Mouse (Mus musculus) urinary bladder, postnatal 4 days (tissue): ENCODE results near the gene Cdan1.
"Not testable (repeated sequence)": the region's sequence is repeated elsewhere in the genome, so short reads cannot be mapped to it uniquely, and the experiment has no call there.

Experiments used
- DNase-seq, 2 experiments: peaks; one replicate each; pipeline ENCODE4 v3.0.0; 2021 to 2022; ENCODE audit warnings: low spot score in 2 of 2

The Cdan1 gene

DNA sequence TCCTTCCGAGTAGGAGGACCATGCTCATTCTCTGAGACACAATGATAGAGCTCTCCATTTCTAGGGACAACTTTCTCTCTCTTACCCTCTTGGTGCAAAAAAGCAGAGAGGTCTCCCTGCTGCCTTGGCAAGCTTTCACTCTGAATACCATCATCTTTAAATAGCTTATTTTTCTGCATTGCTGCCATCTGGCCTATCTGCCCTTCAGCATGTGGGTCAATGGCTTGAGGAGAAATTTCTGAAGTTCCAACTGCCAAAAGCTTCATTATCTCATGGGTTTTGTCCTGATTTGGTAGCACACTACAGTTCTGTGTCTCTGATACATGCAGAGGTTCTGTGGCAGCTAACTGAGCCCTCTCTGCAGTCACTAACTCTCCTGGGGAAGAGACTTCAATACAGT is 104.4 kb downstream of the Cdan1 start:
- DNase-seq, result no peak

DNA sequence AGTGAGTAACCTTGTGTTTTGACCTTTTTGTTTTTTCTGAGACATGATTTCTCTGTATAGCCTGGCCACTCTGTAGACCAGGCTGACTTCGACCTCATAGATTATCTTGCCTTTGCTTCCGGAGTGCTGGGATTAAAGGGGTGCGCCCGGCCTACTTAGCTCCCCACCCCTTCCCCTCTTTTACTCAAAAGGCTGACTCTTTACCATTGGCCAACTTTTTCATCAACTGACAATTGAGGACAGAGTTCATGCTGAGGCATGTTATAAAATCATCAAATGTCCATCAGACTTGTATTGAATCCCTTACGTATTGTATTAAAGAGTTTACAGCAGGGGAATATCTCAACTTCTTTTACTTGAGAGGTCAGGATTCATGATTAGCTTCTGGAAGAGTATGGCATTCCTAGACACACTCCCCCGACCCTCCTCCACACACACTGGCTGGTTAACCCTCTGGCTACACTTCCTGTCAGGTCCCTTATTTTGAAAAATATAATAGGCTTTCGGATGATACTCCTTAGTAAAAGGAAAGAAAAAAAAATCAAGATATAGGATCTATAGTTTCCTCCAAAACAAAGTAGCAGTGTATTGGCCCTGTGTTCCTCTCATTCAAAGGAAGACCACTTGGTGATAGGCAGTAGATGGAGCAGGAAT is 117.9 kb downstream of the Cdan1 start:
- DNase-seq, result no peak

DNA sequence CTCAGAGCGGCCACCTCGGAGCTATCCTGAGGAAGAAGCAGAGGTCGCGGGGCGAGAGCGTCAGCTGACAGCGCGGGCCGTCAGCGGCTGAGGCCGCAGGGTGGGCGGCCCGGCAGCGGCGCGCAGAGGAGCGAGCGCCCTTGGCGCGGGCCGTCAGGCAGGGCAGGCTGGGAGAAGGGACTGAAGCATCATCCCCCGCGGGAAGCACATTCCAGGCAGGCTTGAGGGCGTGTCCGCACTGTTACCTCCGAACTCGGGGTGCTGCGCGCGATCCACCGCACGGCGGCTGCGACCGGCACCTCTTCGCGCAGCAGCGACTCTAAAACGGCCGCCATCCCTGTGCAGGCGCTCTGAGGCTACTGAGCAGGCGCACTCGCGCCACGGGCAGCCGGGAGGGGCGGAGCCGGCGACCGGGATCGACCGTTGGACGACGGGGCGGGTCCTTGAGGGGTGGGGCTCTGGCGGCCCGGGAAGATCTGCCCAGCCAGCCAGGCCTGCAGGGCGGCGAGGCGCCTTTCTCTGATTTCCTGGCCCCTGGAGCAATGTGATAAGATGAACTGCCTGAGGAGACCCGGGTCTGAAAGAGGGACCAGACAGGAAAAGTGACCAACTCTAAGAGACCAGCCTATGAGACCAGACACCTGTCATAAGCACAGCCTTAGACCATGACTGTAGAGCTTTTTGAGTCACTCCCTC is 118.6 kb downstream of the Cdan1 start:
- DNase-seq, result peak; percentile 91 to 94

DNA sequence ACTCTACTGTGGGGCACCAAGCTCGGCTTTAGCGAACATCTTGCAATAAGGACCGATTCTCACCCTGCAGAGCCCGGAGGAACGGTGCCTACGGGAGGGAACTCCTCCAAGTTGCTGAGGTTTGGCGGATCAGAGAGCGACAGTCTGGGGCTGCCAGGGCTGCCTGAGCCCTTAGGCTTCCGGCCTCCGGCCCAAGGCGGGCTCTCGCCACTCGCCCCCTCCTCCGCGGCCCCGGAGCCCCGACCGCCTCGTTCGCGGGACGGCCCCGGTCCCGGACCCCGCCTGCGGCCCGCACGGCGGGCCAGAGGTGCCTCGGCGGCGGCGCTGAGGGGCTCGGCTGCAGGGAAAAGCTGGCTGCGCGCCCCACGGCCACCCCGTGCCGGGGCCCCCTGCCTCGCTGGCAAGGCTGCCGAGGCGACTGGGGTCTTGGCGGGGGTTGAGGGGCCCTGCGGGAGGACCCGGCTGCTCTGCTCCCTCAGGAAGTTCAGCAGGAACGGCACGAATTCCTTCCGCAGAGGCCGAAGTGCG is 119.2 kb downstream of the Cdan1 start:
- peak in 1 of 2 experiments; percentile 57 for DNase-seq

DNA sequence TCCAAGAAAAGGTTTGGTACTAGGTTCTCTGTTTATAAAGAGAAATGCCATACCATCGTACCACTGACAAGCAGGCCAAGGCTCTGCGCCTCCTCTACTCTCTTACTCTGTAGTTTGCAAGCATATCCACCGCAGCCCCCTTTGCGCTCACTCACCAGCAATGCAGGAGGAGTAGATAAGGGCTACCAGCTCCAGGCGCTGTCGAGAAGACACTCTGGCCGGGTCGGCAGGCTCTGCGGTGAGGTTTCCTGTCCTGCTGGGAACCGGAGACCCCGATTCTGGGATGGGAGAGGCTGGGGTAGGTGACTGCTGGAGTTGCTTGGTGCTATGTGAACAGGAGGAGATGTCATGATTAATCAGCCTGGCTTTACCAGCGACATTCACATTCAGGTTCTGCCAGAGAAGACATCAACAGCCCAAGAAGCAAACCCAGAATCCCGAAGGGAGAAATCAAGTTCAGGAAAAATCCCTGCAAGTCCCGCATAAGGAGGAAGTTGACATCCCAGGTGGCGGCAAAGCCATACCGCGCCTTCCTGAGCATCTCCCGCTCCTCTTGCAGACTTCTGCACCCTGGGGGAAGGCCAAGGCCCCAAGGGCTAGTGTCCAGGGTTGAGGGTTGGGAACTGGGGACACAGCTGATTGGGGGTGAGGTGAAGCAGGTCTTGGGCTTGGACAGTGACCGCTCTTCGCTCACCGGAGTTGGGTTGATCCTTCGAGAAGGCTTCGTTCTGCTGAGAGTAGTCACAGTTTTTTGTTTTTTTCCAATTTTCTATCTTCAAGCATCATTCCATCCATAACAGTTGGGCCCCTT is 119.9 kb downstream of the Cdan1 start:
- no peak for DNase-seq

DNA sequence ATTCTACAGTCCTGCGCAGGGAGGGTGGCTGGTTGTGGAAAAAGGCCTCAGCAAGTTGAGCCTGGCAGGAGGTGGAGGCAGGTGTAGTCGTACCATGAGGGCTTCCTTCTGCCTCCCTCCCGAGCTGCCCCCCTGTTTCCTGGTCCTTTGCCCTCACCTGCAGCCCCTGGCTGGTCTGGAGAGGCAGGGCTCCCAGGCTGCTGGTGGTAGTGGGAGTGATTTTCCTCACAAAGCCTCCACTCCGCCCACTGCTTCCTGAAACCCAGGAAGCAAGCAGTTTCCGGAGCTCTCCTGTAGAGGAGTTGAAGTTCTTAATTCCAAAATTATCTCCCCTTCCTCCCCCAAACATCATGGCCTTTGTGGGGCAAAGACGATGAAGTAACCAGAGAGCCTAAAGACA is 125.8 kb downstream of the Cdan1 start:
- peak; percentile 14 to 52 for DNase-seq

DNA sequence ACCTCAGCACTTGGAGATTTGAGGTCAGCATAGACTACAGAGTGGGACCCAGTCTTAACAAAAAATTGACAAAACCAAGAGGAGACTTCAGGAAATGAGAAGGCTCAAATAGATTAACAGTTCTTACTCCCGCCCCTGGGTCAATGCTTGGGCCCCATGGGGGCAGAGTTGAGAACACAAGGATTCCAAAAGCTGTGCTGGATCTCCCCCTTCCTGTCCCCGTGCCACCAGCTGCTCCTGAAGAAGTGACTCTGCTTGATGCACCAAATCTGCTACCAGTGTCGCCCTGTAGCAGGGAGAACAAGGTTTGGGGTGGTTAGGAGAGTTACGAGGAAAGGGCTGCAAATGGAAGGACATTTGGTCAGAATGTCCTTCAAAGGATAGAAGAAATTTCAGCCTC is 126.3 kb downstream of the Cdan1 start:
- peak; percentile 15 to 34 for DNase-seq

DNA sequence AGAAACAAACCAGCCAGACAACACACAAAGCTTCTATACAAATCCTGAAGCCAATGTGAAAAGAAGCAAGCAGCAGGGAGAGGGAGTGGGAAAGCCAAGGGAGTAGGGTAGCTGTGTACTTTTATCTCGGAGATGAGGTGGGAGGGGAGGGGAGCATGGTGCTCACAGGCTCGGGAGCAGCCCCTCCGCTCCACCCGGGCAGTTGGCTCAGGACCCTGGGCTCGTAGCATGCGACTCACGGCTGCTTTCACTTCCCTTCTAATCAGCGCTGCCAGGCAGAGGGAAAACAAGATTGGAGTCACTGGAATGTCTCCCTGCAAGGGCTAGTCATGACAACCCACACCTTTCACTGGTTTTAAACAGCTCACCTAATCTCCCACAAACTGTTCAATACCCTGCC is 127.4 kb downstream of the Cdan1 start:
- peak; percentile 18 to 47 for DNase-seq

DNA sequence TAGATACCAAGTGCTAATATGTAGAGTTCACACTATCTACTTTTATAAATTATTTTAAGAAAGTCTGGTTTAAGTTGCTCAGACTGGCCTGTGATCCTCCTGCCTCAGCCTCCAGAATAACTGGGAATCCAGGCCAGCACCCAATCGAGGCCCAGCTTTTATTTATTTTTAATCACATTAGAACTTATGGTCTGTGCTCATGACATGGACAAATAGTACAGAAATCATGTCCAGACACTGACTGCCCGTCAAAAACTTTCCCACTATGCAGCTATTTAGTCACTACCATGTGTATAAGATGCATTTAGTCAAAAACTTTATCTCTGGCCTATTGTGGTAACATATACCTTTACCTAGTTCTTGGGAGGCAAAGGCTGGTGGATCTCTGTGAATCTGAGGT is 128.0 kb downstream of the Cdan1 start:
- peak in 1 of 2 experiments; percentile 12 for DNase-seq

DNA sequence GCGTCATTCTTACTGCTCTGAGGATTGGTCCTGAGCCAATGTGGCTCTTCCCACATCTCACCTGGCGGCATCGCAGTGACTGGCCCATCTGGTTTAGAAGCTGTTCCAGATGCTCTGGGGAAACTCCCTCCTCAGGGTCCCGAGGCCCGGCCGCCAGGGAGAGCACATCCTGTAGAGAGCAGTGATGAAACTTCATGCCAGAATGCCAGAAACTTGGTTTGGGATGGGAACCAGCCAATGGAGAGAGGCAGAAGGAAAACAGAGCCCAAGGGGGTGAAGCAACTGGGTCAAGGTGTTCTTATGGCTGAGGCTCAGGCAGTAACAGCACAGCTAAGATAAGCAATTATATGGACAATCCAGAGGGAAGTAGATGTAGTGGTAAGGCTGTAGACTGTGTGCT is 129.1 kb downstream of the Cdan1 start:
- DNase-seq, result peak in 1 of 2 experiments; percentile 52

DNA sequence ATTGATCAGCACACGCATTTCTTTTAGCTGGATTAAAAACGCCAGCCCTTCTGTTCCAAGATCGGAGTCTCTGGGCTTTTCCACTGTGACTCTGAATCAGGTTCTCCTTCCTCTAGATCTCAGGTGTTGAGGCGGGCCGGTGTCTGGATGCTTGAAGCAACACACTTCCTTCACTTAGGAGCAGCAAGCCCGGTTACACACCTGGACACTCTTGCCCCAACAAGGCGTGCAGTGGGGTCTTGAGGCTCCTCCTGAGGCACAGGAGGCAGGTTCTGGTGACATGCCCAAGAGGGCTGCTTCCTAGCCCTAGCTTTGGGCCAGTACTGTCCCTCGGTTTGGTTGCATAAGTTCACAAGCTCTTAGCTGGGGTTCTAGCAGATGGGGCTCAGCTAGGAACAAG is 131.4 kb downstream of the Cdan1 start:
- peak in 1 of 2 experiments; percentile 50 for DNase-seq

DNA sequence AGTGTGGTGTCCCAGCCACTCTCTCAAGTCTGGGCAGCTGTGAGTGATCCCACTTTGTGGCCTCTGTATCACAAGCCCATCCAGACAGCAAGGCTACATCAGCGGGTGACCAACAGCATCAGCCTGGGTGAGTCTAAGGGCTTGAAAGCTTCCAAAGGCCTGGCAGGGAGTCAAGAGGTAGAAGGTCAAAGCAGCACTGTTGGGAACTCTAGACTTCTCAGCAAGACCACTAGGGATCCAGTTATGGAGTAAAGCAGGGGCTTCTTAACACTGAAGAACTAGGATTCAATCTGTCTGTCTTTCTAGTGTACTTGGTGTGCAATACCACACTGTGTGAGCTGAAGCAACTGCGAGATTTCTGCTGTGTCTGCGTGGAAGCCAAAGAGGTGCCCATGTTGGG is 136.5 kb downstream of the Cdan1 start:
- no peak for DNase-seq

DNA sequence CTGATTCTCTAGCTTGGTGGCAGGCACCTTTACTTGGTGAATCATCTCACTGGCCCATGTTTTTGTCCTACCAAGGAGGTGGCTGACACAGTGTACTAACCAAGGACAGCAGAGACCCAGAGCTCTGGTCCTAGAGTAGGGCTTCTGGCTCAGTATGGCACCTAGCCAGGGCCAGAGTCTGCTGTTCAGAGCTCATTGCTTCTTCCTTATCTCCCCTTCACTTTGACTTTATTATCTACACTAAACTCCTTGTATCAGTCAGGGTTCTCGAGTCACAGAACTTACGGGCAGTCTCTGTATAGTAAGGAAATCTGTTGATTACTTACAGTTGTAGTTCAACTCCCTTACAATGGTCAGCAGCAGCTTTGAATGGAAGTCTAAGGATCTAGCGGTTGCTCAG is 139.0 kb downstream of the Cdan1 start:
- no peak for DNase-seq

DNA sequence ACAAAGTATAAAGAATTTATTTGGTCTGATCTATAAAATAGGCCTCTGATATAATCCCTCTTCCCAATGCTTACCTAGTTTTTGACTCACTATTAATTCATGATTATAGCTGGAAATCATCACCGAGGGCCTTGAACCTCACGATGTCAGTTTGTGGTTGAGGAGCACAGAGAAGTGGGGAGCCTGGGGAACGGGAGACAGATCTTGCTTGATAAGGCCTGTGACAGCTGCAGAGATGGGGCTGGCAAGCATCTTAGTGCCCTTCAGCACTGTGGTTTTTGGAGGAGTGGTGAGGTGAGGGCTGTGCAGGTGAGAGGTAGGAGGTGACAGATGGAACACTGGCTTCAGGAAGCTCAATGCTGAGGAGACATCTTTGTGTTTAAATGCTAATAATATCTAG is 139.8 kb downstream of the Cdan1 start:
- DNase-seq, result no peak

DNA sequence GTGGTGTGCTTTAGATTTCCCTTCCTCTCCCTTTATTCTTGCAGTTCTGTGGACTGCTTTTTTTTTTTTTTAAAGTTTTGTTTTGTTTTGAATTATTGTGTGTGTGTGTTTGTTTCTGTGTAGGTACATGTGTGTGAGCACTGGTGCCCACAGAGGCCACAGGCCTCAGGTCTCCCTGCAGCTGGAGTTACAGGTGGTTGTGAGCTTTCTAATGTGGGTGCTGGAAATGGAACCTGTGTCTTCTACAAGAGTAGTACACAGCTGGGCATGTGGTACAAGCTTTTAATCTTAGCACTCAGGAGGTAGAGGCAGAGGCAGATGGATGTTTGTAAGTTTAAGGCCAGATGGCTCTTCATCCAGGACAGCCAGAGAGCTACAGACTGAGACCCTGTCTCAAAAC is 142.9 kb downstream of the Cdan1 start:
- DNase-seq, result no peak

DNA sequence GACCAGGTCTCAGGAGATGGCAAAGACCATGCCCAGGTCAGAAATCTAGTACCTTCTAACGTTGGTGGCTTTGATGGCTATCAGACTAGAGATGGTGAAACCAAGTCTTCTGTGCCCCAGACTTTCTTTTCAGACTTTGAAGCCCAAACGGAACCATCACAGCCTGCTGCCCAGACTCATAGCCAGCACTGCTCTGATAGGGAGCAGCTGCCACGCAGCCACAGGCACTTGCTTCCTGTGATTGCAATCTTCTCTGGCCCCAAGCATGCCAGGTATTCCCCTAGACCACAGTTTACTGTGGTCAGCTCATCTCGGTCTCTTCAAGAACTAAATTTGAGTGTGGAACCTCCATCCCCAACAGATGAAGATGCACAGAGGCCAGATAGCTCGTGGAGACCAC is 147.3 kb downstream of the Cdan1 start:
- DNase-seq, result no peak

DNA sequence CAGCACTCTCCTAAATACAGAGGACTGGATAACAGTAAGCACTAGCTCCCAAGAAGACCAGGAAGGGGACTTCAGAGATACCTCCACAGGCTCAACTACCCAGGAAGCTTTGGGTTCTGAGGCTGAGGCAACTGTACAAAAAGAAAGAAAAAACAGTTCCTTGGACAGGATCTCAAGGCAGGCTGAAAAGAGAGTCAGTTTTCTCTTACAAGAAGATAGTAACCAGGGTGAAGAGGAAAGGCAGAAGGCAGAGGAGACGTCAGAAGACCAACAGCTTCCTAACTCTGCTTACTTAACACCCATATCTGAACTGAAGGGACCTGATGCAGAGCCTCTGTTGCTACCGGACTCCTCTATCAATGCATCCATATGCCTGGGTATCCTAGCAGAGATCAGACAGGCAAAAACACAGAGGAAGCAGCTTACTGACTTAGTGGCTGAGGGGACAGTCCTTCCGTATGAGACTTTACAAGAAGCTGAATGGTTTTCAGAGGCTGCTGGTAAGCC is 149.5 kb downstream of the Cdan1 start:
- DNase-seq, result no peak

DNA sequence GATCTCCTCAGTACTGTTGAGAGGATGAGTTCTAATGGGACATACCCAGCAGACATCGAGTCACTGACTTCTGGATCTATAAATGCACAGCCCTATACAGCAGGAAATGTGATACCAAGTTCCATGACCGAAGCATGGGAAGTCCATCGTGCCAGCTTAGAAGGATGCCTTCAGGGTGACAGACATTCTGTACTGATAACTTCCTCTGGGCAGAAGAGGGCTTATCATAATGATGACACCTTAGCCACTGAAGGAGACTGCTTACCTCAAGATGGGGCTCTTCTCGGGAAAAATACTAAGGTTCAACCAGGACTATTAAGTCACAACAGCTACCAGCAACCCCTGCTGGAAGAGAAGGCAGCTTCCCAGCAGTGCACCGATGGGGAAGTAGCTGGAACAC is 152.2 kb downstream of the Cdan1 start:
- DNase-seq, result no peak

DNA sequence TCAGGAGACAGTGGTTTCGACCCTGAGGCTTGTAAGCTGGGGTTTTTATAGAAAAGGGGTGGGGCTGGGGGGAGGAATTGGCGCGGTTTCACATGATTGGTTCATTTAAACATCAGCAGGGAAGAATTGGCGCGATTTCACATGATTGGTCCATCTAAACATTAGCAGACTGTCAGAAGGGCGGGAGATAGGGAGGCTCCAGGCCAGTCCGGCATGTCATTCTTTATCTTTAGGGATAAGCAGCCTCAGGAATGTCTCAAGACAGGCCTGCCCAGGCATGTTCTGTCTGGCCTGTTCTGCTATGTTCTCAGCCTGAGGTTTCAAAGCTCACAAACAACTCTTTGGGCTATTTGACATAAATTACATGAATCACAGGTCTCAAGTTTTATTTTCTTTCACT is 168.8 kb downstream of the Cdan1 start:
- not testable (repeated sequence) for DNase-seq

DNA sequence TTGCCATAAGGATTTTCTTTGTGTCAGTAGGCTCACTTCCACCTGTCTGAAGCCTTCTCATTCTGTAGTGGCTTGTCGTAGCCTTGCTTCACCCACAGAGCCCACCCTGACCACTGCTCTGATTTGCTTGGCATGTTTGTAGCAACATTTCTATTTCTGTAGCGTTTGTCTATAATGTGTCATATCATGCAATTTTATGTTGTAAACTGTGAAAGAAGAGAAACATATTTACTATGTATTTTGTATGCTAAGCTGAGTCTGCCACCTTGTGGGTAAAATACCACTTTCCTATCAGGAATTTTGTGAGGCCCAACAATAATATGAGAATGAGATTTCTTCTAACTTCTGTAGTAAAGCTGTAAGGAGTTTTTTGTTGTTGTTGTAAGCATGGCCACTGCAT is 179.7 kb downstream of the Cdan1 start:
- DNase-seq, result no peak

DNA sequence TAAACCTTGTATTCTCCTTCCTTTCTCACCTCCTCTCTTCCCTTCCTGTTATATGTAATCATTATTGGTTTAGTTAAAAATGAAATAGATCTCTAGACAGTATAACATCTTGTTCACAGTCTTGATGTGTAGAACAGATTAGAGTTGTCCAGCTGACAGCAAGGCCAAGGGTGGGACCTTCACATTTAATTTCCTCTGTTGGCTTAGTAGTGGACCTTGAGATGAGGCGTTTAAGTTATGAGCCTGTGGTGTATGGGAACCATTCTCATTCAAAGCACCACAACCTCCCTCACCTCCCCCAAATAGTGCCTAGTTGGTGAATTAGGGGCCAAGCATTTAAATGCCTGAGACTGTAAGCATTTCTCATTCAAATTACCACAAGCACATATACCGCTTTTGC is 182.5 kb downstream of the Cdan1 start:
- no peak for DNase-seq
